ENCODE assay signal across 8 mouse cellular contexts in the genomic region with DNA sequence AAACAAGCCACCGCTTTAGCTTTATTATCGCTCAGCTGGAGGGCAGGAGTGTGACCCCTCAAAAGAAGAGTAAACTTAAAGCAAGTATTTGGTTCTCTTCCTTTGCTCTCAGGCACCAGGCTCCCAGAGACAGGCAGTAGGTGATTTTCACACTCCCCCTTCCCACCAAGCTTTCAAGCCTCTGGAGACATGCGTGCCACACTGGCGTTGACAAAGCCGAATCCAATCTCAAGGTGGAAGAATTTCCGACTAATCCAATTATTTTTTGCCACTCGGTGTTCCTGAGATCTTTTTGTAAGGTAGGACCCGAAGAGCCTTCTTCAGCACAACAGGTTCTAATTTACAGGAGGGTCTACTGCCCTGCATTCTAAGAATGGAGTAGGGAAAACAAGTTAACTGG.
DNase-seq lines count a peak whose midpoint lies in the region; ATAC-seq and TF ChIP-seq lines count a peak whose summit lies in the region.

No protein-coding gene starts in this region.

- H3K9me3 ChIP-seq in heart, postnatal 0 days (replicated peaks; ENCODE audit: control insufficient read depth, low read length): no peaks in the 10 kb centered on the region
- no peaks in the 10 kb centered on the region for H3K9me3 ChIP-seq in hindbrain, embryonic 13.5 days
- H3K9me3 ChIP-seq in midbrain, embryonic 12.5 days: no peaks in the 10 kb centered on the region

- peaks cover 70% of the 10 kb centered on the region for H3K27me3 ChIP-seq in heart, postnatal 0 days (ENCODE audit: control insufficient read depth, insufficient read depth, low read length)
- peaks cover 17% of the 10 kb centered on the region for H3K27me3 ChIP-seq in hindbrain, embryonic 13.5 days
- H3K27me3 ChIP-seq in midbrain, embryonic 12.5 days: peaks cover 17% of the 10 kb centered on the region

- TF ChIP-seq CTCF in heart, postnatal 0 days (IDR thresholded peaks at IDR 0.05; ENCODE audit: low read depth): no peak

- 15% methylated on average over 8 of the region's 8 CpGs for WGBS in heart, postnatal 0 days
- 6% methylated on average over 8 of the region's 8 CpGs for WGBS in hindbrain, embryonic 13.5 days
- WGBS in midbrain, embryonic 12.5 days: 6% methylated on average over 8 of the region's 8 CpGs

- no peak overlapping the region for H3K27ac ChIP-seq in heart, postnatal 0 days (ENCODE audit: low read depth)
- peak overlapping the region; percentile 89 for H3K27ac ChIP-seq in hindbrain, embryonic 13.5 days
- peak overlapping the region; percentile 89 for H3K27ac ChIP-seq in midbrain, embryonic 12.5 days (replicated peaks)

- ATAC-seq in heart, postnatal 0 days (ENCODE audit: insufficient read depth, low read depth): no peak
- ATAC-seq in hindbrain, embryonic 13.5 days (ENCODE audit: low FRiP score): no peak
- ATAC-seq in midbrain, embryonic 12.5 days (ENCODE audit: low FRiP score, low read depth): no peak

- H3K4me3 ChIP-seq in heart, postnatal 0 days (ENCODE audit: low read depth, low read length): peak overlapping the region; percentile 62
- H3K4me3 ChIP-seq in hindbrain, embryonic 13.5 days: peak overlapping the region; percentile 73
- peak overlapping the region; percentile 74 for H3K4me3 ChIP-seq in midbrain, embryonic 12.5 days

- intact Hi-C loops in heart, postnatal 14 days (cut with DNase I): no loop called here

- no peak overlapping the region for H3K9ac ChIP-seq in heart, postnatal 0 days (replicated peaks; ENCODE audit: low read depth, low read length)
- H3K9ac ChIP-seq in hindbrain, embryonic 13.5 days: peak overlapping the region; percentile 87
- peak overlapping the region; percentile 79 for H3K9ac ChIP-seq in midbrain, embryonic 12.5 days (replicated peaks)

- no peak for DNase-seq in heart, postnatal 0 days (ENCODE audit: low spot score)
- DNase-seq in heart, postnatal 14 days: no peak
- peak; percentile 39 for DNase-seq in embryo, embryonic 10.5 days (ENCODE audit: low spot score)
- DNase-seq in cerebellum, adult 8-10 months: no peak
- no peak for DNase-seq in adrenal gland, postnatal 4 days (ENCODE audit: low spot score in 2 of 2)
- no peak for DNase-seq in adrenal gland, adult (ENCODE audit: inconsistent age in 2 of 2, low spot score in 1 of 2)

- H3K4me2 ChIP-seq in heart, postnatal 0 days (ENCODE audit: low read depth, low read length): peak overlapping the region; percentile 97
- H3K4me2 ChIP-seq in hindbrain, embryonic 13.5 days: peak overlapping the region; percentile 92
- peak overlapping the region; percentile 79 for H3K4me2 ChIP-seq in midbrain, embryonic 12.5 days (replicated peaks)

- TF ChIP-seq EP300 in heart, postnatal 0 days (IDR thresholded peaks at IDR 0.05; ENCODE audit: low read depth): no peak

- no peaks in the 10 kb centered on the region for H3K36me3 ChIP-seq in heart, postnatal 0 days (replicated peaks; ENCODE audit: control insufficient read depth, insufficient read depth, low read length)
- no peaks in the 10 kb centered on the region for H3K36me3 ChIP-seq in hindbrain, embryonic 13.5 days
- H3K36me3 ChIP-seq in midbrain, embryonic 12.5 days: no peaks in the 10 kb centered on the region

- peaks cover 8% of the 10 kb centered on the region; the same call in 1 of the 2 replicates for H3K4me1 ChIP-seq in heart, postnatal 0 days (ENCODE audit: control insufficient read depth, insufficient read depth)
- peaks cover 34% of the 10 kb centered on the region for H3K4me1 ChIP-seq in hindbrain, embryonic 13.5 days (replicated peaks)
- H3K4me1 ChIP-seq in midbrain, embryonic 12.5 days: peaks cover 24% of the 10 kb centered on the region
